Mouse (Mus musculus): ENCODE data around the gene Adamts14. TPM values are rescaled to one million over a fixed set of nuclear protein-coding genes. Genes with fewer than 3 reads are reported as not detected.

The Adamts14 gene
- polyA plus RNA-seq (2012; ENCODE audit: low replicate concordance) = 11.6 and 35.9 TPM in 2 replicates

GRCm38 (mm10) chr10:61273081-61273843 is at the start of gene Adamts14:
TSS of gene Adamts14 (minus strand) at chr10:61273438.

GRCm38 (mm10) chr10:61297477-61297876 is 24.2 kb upstream of the Adamts14 start, which contains the start of gene Prf1:
TSS of gene Prf1 (plus strand) at chr10:61297833.

GRCm38 (mm10) chr10:61171654-61172053 is 101.6 kb downstream of the Adamts14 start, which contains the start of gene Tbata:
TSS of gene Tbata (plus strand) at chr10:61171954.

GRCm38 (mm10) chr10:61147157-61148040 is 125.8 kb downstream of the Adamts14 start, which contains the start of gene Sgpl1:
TSS of gene Sgpl1 (minus strand) at chr10:61147703.

Other genes with a start within 250 kb of the Adamts14 start
- gene Pcbd1, start 184.1 kb downstream of the Adamts14 start, polyA plus RNA-seq (2012; ENCODE audit: low replicate concordance) = 0.31 and 0.58 TPM in 2 replicates
- 21.2 and 31.6 TPM in 2 replicates for gene Sgpl1, start 125.7 kb downstream of the Adamts14 start, polyA plus RNA-seq (2012; ENCODE audit: low replicate concordance)
- not detected in 2 replicates for gene Tbata, start 101.5 kb downstream of the Adamts14 start, polyA plus RNA-seq (2012; ENCODE audit: low replicate concordance)
- gene Prf1, start 24.4 kb upstream of the Adamts14 start, polyA plus RNA-seq (2012; ENCODE audit: low replicate concordance) = 12.6 and 30.9 TPM in 2 replicates
- 2.3 and 2.8 TPM in 2 replicates for gene Pald1, start 110.1 kb upstream of the Adamts14 start, polyA plus RNA-seq (2012; ENCODE audit: low replicate concordance)
- gene Nodal, start 144.5 kb upstream of the Adamts14 start, polyA plus RNA-seq (2012; ENCODE audit: low replicate concordance) = 0.12 TPM in 1 of 2 replicates, not detected in the other
- gene Eif4ebp2, start 179.2 kb upstream of the Adamts14 start, polyA plus RNA-seq (2012; ENCODE audit: low replicate concordance) = 98.6 and 162 TPM in 2 replicates
- gene Lrrc20, start 202.4 kb upstream of the Adamts14 start, polyA plus RNA-seq (2012; ENCODE audit: low replicate concordance) = 5.3 and 10.9 TPM in 2 replicates

Measured in hematopoietic multipotent progenitor cell, adult 10-12 weeks (in vitro differentiated cells).